Mouse (Mus musculus) adrenal gland, adult 18-20 months (tissue): ENCODE measurements around the gene Pih1d3. TPM values are rescaled to one million over a fixed set of nuclear protein-coding genes. Genes with fewer than 3 reads are reported as not detected.
A peak's percentile ranks its signal among the peaks of the same experiment; 100 is the strongest.

ENCODE experiments used
- DNase-seq, 2 experiments: peaks; one replicate each; pipeline ENCODE4 v3.0.0; 2021 to 2022; ENCODE audit warnings: low spot score in 2 of 2
- long read RNA-seq, 2 experiments: library from polyadenylated mRNA; stranded (forward); transcript quantifications; one replicate each; pipeline ENCODE4 v2.0.0; 2021
- total RNA-seq, 2 experiments: library from RNA; stranded (reverse); gene quantifications; 1 replicate in 1 of 2; 2 replicates in 1 of 2; pipeline ENCODE4 v1.2.3; 2021

Pih1d3 gene
- not detected for total RNA-seq
- long read RNA-seq, experiment 1: 0 reads
- long read RNA-seq, experiment 2: 0 reads

DNA sequence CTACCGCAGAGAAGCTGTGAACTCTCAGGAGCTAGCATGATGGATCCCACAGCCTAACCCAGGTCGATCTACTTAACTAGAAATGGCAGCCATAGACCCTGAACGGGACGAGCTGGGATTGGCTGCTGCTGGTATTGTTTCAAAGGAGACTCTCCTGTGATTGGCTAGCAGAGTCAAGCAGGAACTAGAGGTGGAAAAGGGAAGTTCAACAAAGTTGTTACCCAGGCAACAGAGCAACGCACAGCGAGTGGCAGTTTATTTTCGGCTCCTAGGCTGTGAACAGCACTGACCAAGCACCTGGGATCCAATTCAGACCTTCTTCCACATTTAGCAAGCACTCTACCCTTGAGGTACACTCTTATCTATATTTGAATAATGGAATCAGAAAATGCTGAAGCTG, at the start of gene Pih1d3, which contains the start of gene 4931428L18Rik:
Gene Pih1d3 (plus strand): TSS at position 275 of the 400 bp plus-strand sequence.
Gene 4931428L18Rik (minus strand): TSS at position 121 of the 400 bp plus-strand sequence.
- no peak for DNase-seq

GRCm38 (mm10) chr1:31175401-31175800, 47.2 kb upstream of the Pih1d3 start:
- no peak for DNase-seq

GRCm38 (mm10) chr1:31176101-31176500, 46.5 kb upstream of the Pih1d3 start, which contains the start of gene Lgsn:
TSS of gene Lgsn (plus strand) at chr1:31176401.
- DNase-seq: no peak

DNA sequence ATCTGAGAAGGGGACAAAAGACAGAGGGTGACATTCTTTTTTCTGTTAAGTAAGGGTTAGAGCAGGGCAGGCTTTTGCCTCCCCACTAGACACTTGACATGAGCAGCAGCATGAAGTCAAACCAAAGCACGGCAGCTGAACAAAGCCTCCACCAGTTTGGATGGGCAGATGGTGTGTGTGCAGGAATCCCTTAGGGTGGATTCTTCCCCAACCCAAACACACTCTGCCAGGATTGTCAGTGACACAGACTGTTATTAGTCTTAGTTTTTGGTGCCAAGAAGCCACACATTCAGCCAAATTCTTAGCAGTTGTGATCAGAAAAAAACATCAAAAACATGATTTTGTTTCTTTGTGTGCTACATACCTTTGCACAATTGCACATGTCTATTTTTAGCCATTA, 44.4 kb upstream of the Pih1d3 start:
- DNase-seq: no peak

- DNase-seq: no peak
Observed at GRCm38 (mm10) chr1:31190237-31190866, 32.3 kb upstream of the Pih1d3 start.

DNA sequence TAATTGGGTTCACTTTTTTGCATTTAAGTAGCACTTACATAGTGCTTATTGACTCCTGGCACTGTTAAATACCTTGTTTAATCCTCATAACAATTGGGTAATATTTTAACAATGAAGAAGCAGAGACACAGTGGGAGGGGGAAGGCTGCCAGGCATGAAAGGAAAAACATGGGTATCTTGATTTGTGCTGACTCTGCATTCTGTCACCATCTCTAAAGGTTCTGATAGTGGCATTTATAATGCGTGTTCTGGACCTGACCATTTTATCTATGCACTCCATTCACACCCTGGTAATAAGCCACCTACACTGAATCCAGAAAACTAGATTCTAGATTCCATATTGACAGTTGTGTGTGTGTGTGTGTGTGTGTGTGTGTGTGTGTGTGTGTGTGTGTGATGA, 27.0 kb upstream of the Pih1d3 start:
- DNase-seq: no peak

- DNase-seq: no peak
Observed at GRCm38 (mm10) chr1:31196959-31197358, 25.7 kb upstream of the Pih1d3 start.

- no peak for DNase-seq
Observed at GRCm38 (mm10) chr1:31203771-31204170, 18.9 kb upstream of the Pih1d3 start.

DNA sequence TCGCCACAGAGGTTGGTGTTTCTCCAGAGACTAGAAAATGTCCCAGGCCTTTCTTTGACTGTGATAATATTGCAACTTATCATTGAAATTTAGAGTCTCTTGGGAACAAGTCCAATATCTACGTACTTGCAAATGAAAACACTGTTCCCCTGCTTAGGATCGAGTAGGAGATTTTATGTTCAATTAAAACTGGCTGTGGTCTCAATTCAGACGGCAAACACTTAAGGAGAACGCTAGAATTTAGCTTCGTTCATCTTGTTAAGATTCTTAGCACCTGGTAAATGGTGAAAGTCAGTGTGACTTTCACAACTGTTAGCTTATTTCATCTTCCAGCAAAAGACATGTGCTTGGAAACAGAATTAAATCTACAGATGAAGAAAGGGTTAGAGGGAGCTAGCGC, 17.3 kb upstream of the Pih1d3 start:
- DNase-seq: no peak

DNA sequence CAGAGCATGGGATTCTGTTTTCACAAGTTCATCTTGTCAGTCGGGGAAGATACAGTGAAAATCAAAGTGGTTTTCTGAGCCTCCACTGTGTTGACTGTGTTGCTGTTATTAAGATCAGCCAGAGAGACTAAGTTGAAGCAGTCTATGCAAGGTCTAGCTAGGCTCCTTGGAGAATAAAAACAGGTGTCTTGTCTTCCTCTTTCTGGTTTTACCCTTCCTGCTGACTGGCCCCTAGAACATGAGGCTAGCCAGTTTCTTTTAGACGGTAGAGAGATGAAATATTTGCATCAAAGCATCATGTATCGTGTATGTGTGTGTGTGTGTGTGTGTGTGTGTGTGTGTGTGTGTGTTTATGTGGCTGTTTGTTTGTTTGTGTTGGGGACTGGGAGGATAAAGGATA, 16.9 kb upstream of the Pih1d3 start:
- DNase-seq: no peak

- DNase-seq: peak; percentile 23 to 47
Observed at GRCm38 (mm10) chr1:31210144-31210543, 12.5 kb upstream of the Pih1d3 start.

DNA sequence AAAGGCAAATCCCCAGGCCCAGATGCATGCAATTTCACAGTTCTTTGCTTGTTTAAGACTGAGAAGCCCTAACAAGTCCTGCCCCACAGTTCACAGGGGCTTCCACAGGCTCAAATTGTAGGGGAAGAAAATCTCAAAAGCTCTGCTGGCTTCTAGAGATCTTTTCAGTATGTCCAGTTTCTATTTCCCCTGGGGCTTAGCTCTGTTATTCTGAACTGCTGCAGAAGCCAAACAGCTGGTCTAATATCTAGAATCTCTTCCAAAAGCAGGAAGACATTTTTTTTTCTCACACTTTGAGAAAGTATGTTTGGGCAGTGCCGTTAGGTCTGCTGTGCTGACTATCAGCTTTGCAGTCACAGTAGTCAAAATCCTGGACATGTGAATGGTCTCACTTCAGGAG, 7.8 kb upstream of the Pih1d3 start:
- DNase-seq: no peak

DNA sequence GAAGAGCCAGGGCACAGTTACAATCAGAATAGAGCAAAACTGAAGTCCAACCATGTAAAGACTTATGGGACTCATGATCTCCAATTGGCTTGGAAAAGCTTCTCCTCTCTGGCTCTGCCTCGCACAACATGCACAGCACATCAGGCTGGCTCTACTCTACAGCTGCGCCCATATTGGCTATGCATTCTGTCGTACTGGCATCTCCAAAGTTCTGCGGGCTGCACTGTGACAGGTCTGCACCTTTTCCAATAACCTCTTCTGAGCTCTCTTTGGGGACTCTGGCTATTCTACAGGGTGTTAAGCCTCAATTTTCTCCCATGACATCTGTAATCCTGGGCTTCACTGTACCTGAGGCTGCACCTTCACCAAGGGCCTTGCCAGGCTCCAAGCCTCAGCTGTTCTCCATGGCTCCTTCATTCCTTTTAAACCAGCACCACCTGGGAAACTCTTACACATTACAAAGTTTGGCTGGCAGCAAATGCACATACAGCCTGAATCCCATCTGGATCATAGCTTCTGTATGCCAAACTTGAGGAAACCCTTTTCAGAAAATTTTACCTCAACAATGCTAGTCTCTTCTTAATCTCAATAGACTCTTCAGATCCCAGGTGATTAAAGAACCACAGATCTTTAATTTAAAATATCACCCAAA, 1.9 kb upstream of the Pih1d3 start:
- no peak for DNase-seq

GRCm38 (mm10) chr1:31233319-31234036, 10.8 kb downstream of the Pih1d3 start:
- no peak for DNase-seq

DNA sequence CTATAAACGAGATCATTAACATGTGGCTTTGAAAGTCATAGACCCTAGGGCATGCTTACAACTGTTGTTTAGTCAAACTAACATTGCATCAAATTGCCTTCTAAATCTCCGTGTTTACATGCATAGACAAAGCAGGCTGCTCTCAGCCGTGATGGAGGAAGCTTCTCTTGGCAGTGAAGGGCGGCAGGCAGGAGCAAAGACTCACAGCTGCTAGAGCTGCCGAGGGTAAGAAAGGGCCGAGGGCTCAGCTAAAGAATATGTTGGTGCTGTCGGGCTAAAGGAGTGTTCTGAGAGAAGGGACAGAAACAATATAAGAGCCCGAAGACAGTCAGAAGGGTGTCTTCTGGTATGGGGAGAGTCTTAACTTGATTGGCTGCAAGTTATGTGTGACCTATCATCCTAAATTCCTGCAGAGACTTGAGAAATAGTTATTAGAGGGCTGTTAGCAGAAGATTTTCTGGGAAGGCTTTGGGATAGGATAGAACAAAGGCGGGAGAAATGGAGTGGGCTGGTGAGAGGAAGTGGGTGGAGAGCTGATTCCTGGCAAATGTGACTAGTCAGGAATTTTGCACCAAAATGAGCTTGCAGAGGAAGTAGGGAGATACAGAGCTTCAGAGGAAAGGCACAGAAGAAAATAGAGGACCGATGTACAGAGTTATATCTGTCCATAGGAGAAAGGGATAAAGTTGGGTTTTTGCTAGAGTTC, 37.7 kb downstream of the Pih1d3 start:
- DNase-seq: no peak

Other genes starting within 250 kb of the Pih1d3 start
- gene AC153137.1, start 244.9 kb upstream of the Pih1d3 start, total RNA-seq: not detected
- gene Lgsn, start 46.4 kb upstream of the Pih1d3 start, total RNA-seq: not detected
- under 1 TPM in 1 of 2 experiments, not detected in 1; 0.51 TPM for gene 4931428L18Rik, start 154 bp upstream of the Pih1d3 start, total RNA-seq